Mouse (Mus musculus) liver, embryonic 14.5 days (tissue): ENCODE data around the gene Atg2a. TPM values are rescaled to one million over a fixed set of nuclear protein-coding genes. Genes with fewer than 3 reads are reported as not detected.

Experiments used
- ATAC-seq: fragments of 200-750 bp; cut with Nextera tagmentation; 2 replicates; pipeline ENCODE4 v1.8.0; 2017; ENCODE audit warnings: moderate number of reproducible peaks, mild to moderate bottlenecking, moderate library complexity; ENCODE audit not compliant: insufficient read depth
- DNase-seq, 3 experiments: peaks; one replicate each; pipeline ENCODE4 v3.0.0-alpha.2; 2012 to 2013; ENCODE audit warnings: low read depth in 3 of 3, low spot score in 3 of 3
- H3K27ac ChIP-seq: fragments of 300-500 bp; sonication (generic); 2 replicates; pipeline ENCODE4 v1.5.1; 2014; ENCODE audit warnings: moderate library complexity, mild to moderate bottlenecking, control low read depth, inconsistent platforms
- H3K27me3 ChIP-seq: fragments of 300-500 bp; sonication (generic); 2 replicates; pipeline ENCODE4 v1.6.1; 2014; ENCODE audit warnings: mild to moderate bottlenecking, low read length, moderate library complexity; ENCODE audit not compliant: control insufficient read depth, insufficient read depth
- H3K36me3 ChIP-seq: fragments of 300-500 bp; sonication (generic); replicated peaks from 2 replicates; pipeline ENCODE4 v1.6.1; 2014; ENCODE audit warnings: low read depth; ENCODE audit not compliant: control insufficient read depth, insufficient read depth
- H3K4me1 ChIP-seq, 2 experiments: fragments of 200-500 bp in 1 of 2; fragments of 300-500 bp in 1 of 2; sonication (generic) in 1 of 2; replicated peaks; 2 replicates each; pipeline ENCODE4 v1.6.1; 2012 to 2014; ENCODE audit warnings: antibody characterized with exemption in 1 of 2, inconsistent platforms in 1 of 2, low read length in 1 of 2; ENCODE audit not compliant: control insufficient read depth in 2 of 2, insufficient read depth in 2 of 2
- H3K4me2 ChIP-seq: fragments of 300-500 bp; sonication (generic); 2 replicates; pipeline ENCODE4 v1.6.1; 2014; ENCODE audit warnings: low read depth, mild to moderate bottlenecking, control low read depth, moderate library complexity
- H3K4me3 ChIP-seq, 2 experiments: fragments of 200-500 bp in 1 of 2; fragments of 300-500 bp in 1 of 2; sonication (generic) in 1 of 2; 2 replicates each; pipeline ENCODE4 v1.5.1; 2012 to 2014; ENCODE audit warnings: low read depth in 2 of 2, low read length in 2 of 2, mild to moderate bottlenecking in 2 of 2, control low read depth in 1 of 2, inconsistent platforms in 1 of 2, moderate library complexity in 1 of 2; ENCODE audit not compliant: insufficient read depth in 1 of 2
- H3K9ac ChIP-seq: fragments of 300-500 bp; sonication (generic); replicated peaks from 2 replicates; pipeline ENCODE4 v1.6.1; 2014; ENCODE audit warnings: mild to moderate bottlenecking, control low read depth, moderate library complexity
- H3K9me3 ChIP-seq: fragments of 300-500 bp; sonication (generic); 2 replicates; pipeline ENCODE4 v1.6.1; 2016; ENCODE audit warnings: low read length, mixed read lengths; ENCODE audit not compliant: control insufficient read depth
- CTCF ChIP-seq: IDR thresholded peaks from 2 replicates; pipeline ENCODE4 v1.5.1; 2016; ENCODE audit warnings: antibody characterized with exemption, low read depth, control low read depth
- EP300 ChIP-seq: IDR thresholded peaks from 2 replicates; pipeline ENCODE4 v1.6.1; 2016; ENCODE audit warnings: antibody characterized with exemption, low read depth
- WGBS: fragments of 180-500 bp; shearing (Covaris S2); extraction: QIAGEN DNeasy Blood & Tissue Kit; methylation state at CpG from one replicate; pipeline ENCODE4 v1.1.7; 2014; ENCODE audit not compliant: insufficient replicate concordance; 5-methylcytosine and 5-hydroxymethylcytosine counted together
- polyA plus RNA-seq, 2 experiments: library from polyadenylated mRNA; depleted of rRNA in 1 of 2; stranded (reverse) in 1 of 2; unstranded in 1 of 2; fragments of >200 nt; fragmentation: Nextera tagmentation in 1 of 2; extraction: Ambion mirVana in 1 of 2; gene quantifications; 2 replicates each; pipeline versions ENCODE4 v1.2.1 to v1.2.3; 2012 to 2014

The Atg2a gene
- polyA plus RNA-seq, 2 experiments: 4.4 to 5.0 TPM

DNA sequence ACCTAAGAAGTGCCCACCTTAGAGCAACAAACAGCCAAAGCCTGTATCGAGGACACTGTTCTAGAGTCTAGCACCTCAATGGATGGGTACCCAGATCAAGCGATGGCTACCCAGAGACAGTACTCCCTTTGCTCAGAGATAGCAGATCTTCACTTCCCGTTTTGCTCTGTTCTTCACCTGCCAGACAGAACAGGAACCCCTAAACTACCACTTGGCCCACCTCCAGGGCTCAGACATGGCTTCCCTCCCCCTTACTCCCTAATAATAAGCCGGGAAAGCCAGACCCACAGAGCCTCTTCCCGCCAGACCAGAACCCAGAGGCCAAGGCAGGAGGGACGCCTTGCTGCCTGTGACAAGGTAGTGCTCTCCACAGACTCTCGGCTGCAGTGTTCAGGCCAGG is 4.6 kb upstream of the Atg2a start:
- no peak for ATAC-seq
- Histone ChIP-seq H3K4me3 (no peak overlapping the region), H3K9me3 (no peaks in the 10 kb centered on the region), H3K27me3 (no peaks in the 10 kb centered on the region), H3K27ac (no peak overlapping the region), H3K9ac (no peak overlapping the region), H3K4me2 (no peak overlapping the region), H3K36me3 (no peaks in the 10 kb centered on the region), H3K4me1 (peaks cover 36 to 40% of the 10 kb centered on the region in 2 experiments)
- no peak for DNase-seq
- TF ChIP-seq EP300 (no peak), CTCF (no peak)
- 65% methylated on average over 7 of the region's 7 CpGs for WGBS

DNA sequence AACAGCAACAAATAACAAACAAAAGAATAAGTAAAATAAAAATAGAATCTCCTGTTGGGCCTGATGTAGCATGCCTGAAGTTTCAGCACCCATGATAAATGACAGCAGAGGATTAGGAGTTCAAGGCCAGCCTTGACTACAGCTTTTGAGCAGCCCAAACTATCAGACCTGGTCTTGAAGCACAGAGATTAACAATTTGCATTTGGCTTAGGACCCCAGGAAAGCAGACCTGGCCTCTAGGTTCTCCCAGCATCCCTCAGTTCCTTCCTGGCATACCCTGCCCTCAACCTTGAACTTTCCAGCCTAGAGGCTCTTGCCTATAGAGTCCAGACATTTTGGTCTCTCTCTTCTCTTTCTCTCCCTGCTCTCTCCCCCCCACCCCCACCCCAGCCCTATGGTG is 2.7 kb upstream of the Atg2a start:
- no peak overlapping the region for H3K4me2 ChIP-seq
- no peak for DNase-seq
- no peak overlapping the region for H3K9ac ChIP-seq
- H3K4me1 ChIP-seq: peaks cover 41 to 46% of the 10 kb centered on the region in 2 experiments
- no peaks in the 10 kb centered on the region for H3K9me3 ChIP-seq
- no peak overlapping the region for H3K27ac ChIP-seq
- ATAC-seq: no peak
- no peaks in the 10 kb centered on the region for H3K27me3 ChIP-seq
- H3K4me3 ChIP-seq: no peak overlapping the region
- no peak for TF ChIP-seq EP300
- TF ChIP-seq CTCF: no peak
- H3K36me3 ChIP-seq: no peaks in the 10 kb centered on the region

DNA sequence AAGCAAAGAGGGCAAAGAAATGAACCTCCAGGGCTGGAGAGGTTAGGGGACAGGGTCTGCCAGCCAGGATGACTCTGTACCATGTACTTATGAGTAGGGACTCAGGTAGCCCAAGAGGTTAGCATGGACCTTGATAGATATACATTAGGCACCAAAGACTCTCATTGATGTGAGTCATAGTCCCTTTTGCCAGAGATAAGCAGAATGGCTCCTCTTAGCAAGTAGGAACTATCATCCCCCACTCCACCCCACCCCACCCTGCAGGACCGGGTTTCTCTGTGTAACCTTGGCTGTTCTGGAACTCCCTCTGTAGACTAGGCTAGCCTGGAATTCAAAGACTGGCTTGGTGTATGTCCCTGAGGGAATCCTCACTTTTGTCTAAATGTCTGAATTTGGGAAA is 1.3 kb upstream of the Atg2a start:
- peak; percentile 14; the same call in 1 of the 2 replicates for ATAC-seq
- H3K9ac ChIP-seq: peak overlapping the region; percentile 51
- DNase-seq: peak; percentile 54 to 56 (median 56)
- 21% methylated on average over 1 of the region's 1 CpGs for WGBS
- no peaks in the 10 kb centered on the region for H3K9me3 ChIP-seq
- H3K36me3 ChIP-seq: no peaks in the 10 kb centered on the region
- TF ChIP-seq CTCF: no peak
- no peak for TF ChIP-seq EP300
- H3K27me3 ChIP-seq: no peaks in the 10 kb centered on the region
- peak overlapping the region; percentile 93 for H3K27ac ChIP-seq
- peak overlapping the region; percentile 69 for H3K4me2 ChIP-seq
- H3K4me3 ChIP-seq: no peak overlapping the region; a peak in 1 of 4 replicates
- peaks cover 34 to 40% of the 10 kb centered on the region in 2 experiments for H3K4me1 ChIP-seq

DNA sequence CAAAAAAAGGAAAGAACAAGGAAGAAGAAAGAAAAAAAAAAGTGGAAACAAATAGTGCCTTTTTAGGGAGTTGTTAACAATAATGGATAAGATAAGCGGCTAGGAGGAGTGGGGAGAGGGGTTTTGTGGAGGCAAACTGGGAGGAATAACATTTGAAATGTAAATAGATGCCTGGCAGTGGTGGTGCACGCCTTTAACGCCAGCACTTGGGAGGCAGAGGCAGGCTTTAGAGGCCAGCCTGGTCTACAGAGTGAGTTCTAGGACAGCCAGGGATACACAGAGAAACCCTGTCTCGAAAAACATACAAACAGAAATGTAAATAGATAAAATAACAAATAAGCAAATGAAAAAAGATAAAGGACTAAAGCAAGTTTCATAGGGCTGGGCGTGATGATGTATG is 743 bp upstream of the Atg2a start:
- H3K9me3 ChIP-seq: no peaks in the 10 kb centered on the region
- peak overlapping the region; percentile 31 to 93; a peak in 3 of 4 replicates for H3K4me3 ChIP-seq
- H3K27ac ChIP-seq: peak overlapping the region; percentile 93
- H3K4me2 ChIP-seq: peak overlapping the region; percentile 69
- peaks cover 33 to 37% of the 10 kb centered on the region in 2 experiments for H3K4me1 ChIP-seq
- ATAC-seq (no peak), DNase-seq (no peak)
- WGBS: 33% methylated on average over 5 of the region's 5 CpGs
- TF ChIP-seq CTCF (no peak), EP300 (no peak)
- H3K36me3 ChIP-seq: no peaks in the 10 kb centered on the region; the same call in 1 of the 2 replicates
- no peaks in the 10 kb centered on the region for H3K27me3 ChIP-seq
- H3K9ac ChIP-seq: peak overlapping the region; percentile 51

DNA sequence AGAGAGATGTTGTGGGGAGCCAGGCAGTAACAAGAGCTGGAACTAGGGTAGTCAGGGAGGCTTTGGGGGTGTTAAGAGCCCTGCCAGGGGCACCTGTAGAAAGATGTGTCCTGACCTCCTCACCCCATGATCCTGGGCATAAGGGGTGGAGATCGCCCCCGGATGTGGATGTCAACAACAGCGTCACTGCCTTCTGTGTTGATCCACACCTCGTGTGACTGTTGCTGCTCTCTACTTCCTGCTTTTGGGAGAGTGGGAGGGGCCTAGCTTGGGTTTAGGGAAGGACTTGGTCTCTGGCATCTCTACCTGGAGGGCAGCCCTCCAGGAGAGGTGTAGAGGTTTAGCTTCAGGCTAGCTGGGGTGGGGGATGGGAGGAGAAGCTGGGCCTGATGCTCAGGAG is 813 bp downstream of the Atg2a start:
- no peak for TF ChIP-seq CTCF
- no peak for TF ChIP-seq EP300
- no peaks in the 10 kb centered on the region for H3K27me3 ChIP-seq
- DNase-seq (peak; percentile 67 to 68 (median 67)), ATAC-seq (peak; percentile 9; the same call in 1 of the 2 replicates)
- H3K4me2 ChIP-seq: peak overlapping the region; percentile 94
- H3K9me3 ChIP-seq: no peaks in the 10 kb centered on the region
- peak overlapping the region; percentile 93 for H3K9ac ChIP-seq
- 0% methylated on average over 4 of the region's 4 CpGs for WGBS
- H3K4me3 ChIP-seq: peak overlapping the region; percentile 91 to 93
- peaks cover 24 to 30% of the 10 kb centered on the region in 2 experiments for H3K4me1 ChIP-seq
- peak overlapping the region; percentile 89 for H3K27ac ChIP-seq
- H3K36me3 ChIP-seq: peaks cover 7% of the 10 kb centered on the region; the same call in 1 of the 2 replicates
